Mouse (Mus musculus) adrenal gland, postnatal 10 days (tissue): ENCODE data around the gene Nos1ap. TPM values are rescaled to one million over a fixed set of nuclear protein-coding genes. Genes with fewer than 3 reads are reported as not detected.
A peak's percentile ranks its signal among the peaks of the same experiment; 100 is the strongest.

ENCODE experiments used
- DNase-seq: peaks from one replicate; pipeline ENCODE4 v3.0.0; 2021; ENCODE audit warnings: mixed read lengths
- total RNA-seq, 2 experiments: library from RNA; stranded (reverse); gene quantifications; 2 replicates each; pipeline ENCODE4 v1.2.3; 2021

Nos1ap gene
- total RNA-seq, 2 experiments from 2014 or later: 14.5 to 20.1 TPM

- no peak for DNase-seq
Observed at GRCm38 (mm10) chr1:170501970-170502369, 87.7 kb downstream of the Nos1ap start.

GRCm38 (mm10) chr1:170501556-170501955, 88.1 kb downstream of the Nos1ap start:
- no peak for DNase-seq

- no peak for DNase-seq
Observed at GRCm38 (mm10) chr1:170499891-170500290, 89.8 kb downstream of the Nos1ap start.

GRCm38 (mm10) chr1:170499466-170499865, 90.2 kb downstream of the Nos1ap start:
- no peak for DNase-seq

GRCm38 (mm10) chr1:170498645-170499044, 91.0 kb downstream of the Nos1ap start:
- DNase-seq: no peak

- peak; percentile 54 for DNase-seq
Observed at GRCm38 (mm10) chr1:170496221-170496620, 93.4 kb downstream of the Nos1ap start.

- no peak for DNase-seq
Observed at GRCm38 (mm10) chr1:170495538-170496183, 94.0 kb downstream of the Nos1ap start.

GRCm38 (mm10) chr1:170492527-170492926, 97.1 kb downstream of the Nos1ap start:
- no peak for DNase-seq

GRCm38 (mm10) chr1:170492027-170492426, 97.6 kb downstream of the Nos1ap start:
- no peak for DNase-seq

- no peak for DNase-seq
Observed at GRCm38 (mm10) chr1:170489936-170490335, 99.7 kb downstream of the Nos1ap start.

GRCm38 (mm10) chr1:170489450-170489849, 100.2 kb downstream of the Nos1ap start:
- DNase-seq: no peak

GRCm38 (mm10) chr1:170485119-170485518, 104.5 kb downstream of the Nos1ap start:
- DNase-seq: no peak

GRCm38 (mm10) chr1:170482236-170482905, 107.3 kb downstream of the Nos1ap start:
- DNase-seq: no peak

GRCm38 (mm10) chr1:170481093-170481492, 108.6 kb downstream of the Nos1ap start:
- peak; percentile 66 for DNase-seq

- DNase-seq: no peak
Observed at GRCm38 (mm10) chr1:170479458-170479798, 110.2 kb downstream of the Nos1ap start.

GRCm38 (mm10) chr1:170478791-170479457, 110.7 kb downstream of the Nos1ap start:
- no peak for DNase-seq

- DNase-seq: no peak
Observed at GRCm38 (mm10) chr1:170477636-170478600, 111.7 kb downstream of the Nos1ap start.

GRCm38 (mm10) chr1:170473460-170473859, 116.2 kb downstream of the Nos1ap start:
- DNase-seq: no peak

- no peak for DNase-seq
Observed at GRCm38 (mm10) chr1:170472861-170473260, 116.8 kb downstream of the Nos1ap start.

GRCm38 (mm10) chr1:170466099-170467009, 123.3 kb downstream of the Nos1ap start:
- no peak for DNase-seq

- no peak for DNase-seq
Observed at GRCm38 (mm10) chr1:170462140-170462539, 127.5 kb downstream of the Nos1ap start.
